Mouse (Mus musculus) ES-Bruce4 (cell line): ENCODE data around the gene Farsb. TPM values are rescaled to one million over a fixed set of nuclear protein-coding genes. Genes with fewer than 3 reads are reported as not detected.

Source experiments
- H3K27ac ChIP-seq: 2 replicates; pipeline ENCODE4 v1.5.1; 2012; ENCODE audit warnings: low read length, inconsistent platforms; ENCODE audit not compliant: insufficient read depth
- H3K27me3 ChIP-seq: 2 replicates; pipeline ENCODE4 v1.6.1; 2012; ENCODE audit warnings: mild to moderate bottlenecking, low read length, inconsistent platforms; ENCODE audit not compliant: control insufficient read depth, poor library complexity, insufficient read depth, severe bottlenecking
- H3K36me3 ChIP-seq: 2 replicates; pipeline ENCODE4 v1.6.1; 2012; ENCODE audit warnings: inconsistent platforms, mild to moderate bottlenecking, low read length, moderate library complexity; ENCODE audit not compliant: control insufficient read depth, poor library complexity, insufficient read depth, severe bottlenecking
- H3K4me1 ChIP-seq: one replicate; pipeline ENCODE4 v1.8.1; 2011; ENCODE audit warnings: low read length; ENCODE audit not compliant: control insufficient read depth, insufficient read depth
- H3K4me3 ChIP-seq: 2 replicates; pipeline ENCODE4 v1.5.1; 2011; ENCODE audit warnings: low read depth, mild to moderate bottlenecking, low read length
- H3K9ac ChIP-seq: 2 replicates; pipeline ENCODE4 v1.6.1; 2012; ENCODE audit warnings: low read depth, mild to moderate bottlenecking, inconsistent platforms; ENCODE audit not compliant: poor library complexity, severe bottlenecking
- H3K9me3 ChIP-seq: replicated peaks from 2 replicates; pipeline ENCODE4 v1.6.1; 2012; ENCODE audit warnings: mild to moderate bottlenecking, low read length, inconsistent platforms; ENCODE audit not compliant: control insufficient read depth, poor library complexity, insufficient read depth, severe bottlenecking
- CTCF ChIP-seq: IDR thresholded peaks from one replicate; pipeline ENCODE4 v1.8.1; 2011; ENCODE audit warnings: low read depth, low read length
- EP300 ChIP-seq: IDR thresholded peaks from 2 replicates; pipeline ENCODE4 v1.6.1; 2011; ENCODE audit warnings: low read depth, low read length; ENCODE audit not compliant: insufficient read depth
- POLR2A ChIP-seq: IDR thresholded peaks from one replicate; pipeline ENCODE4 v1.8.1; 2011; ENCODE audit warnings: low read length; ENCODE audit not compliant: insufficient read depth
- polyA plus RNA-seq: library from polyadenylated mRNA; stranded (reverse); fragments of >200 nt; gene quantifications from 2 replicates; pipeline ENCODE4 v1.2.4, GENCODE M21; 2011; ENCODE audit warnings: low read depth; ENCODE audit not compliant: missing spikeins, insufficient read depth, insufficient read length

Gene Farsb
- polyA plus RNA-seq, 1 experiment = 179 TPM

- Histone ChIP-seq H3K36me3 (no peaks in the 10 kb centered on the region), H3K9me3 (no peaks in the 10 kb centered on the region), H3K9ac (no peak overlapping the region), H3K4me1 (no peaks in the 10 kb centered on the region), H3K4me3 (no peak overlapping the region), H3K27me3 (no peaks in the 10 kb centered on the region), H3K27ac (no peak overlapping the region)
- no peak for TF ChIP-seq CTCF
These were observed 100.8 kb downstream of the Farsb start for GRCm38 (mm10) chr1:78387854-78388253.

DNA sequence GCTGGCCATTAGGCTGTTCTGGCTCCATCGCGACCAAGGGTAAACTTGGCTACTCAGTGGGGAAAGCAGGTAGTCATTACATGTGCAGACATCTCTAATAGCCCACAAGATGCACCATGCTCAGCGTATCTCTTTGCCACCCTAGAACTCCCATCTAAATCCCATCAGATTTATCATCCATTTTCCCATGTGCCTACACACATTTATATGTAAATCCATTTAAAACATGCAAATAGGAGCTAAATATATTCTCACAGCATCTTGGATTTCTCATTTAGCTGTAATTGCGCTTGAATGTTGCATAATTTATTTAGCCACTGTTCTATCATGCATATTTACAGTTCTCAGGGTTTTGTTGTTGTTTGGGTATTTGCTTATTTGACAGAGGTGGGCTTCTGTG lies 107.7 kb downstream of the Farsb start:
- Histone ChIP-seq H3K27me3 (no peaks in the 10 kb centered on the region), H3K36me3 (no peaks in the 10 kb centered on the region), H3K4me1 (no peaks in the 10 kb centered on the region), H3K9me3 (no peaks in the 10 kb centered on the region), H3K4me3 (no peak overlapping the region), H3K27ac (no peak overlapping the region), H3K9ac (no peak overlapping the region)
- TF ChIP-seq POLR2A (no peak), EP300 (no peak), CTCF (no peak)

DNA sequence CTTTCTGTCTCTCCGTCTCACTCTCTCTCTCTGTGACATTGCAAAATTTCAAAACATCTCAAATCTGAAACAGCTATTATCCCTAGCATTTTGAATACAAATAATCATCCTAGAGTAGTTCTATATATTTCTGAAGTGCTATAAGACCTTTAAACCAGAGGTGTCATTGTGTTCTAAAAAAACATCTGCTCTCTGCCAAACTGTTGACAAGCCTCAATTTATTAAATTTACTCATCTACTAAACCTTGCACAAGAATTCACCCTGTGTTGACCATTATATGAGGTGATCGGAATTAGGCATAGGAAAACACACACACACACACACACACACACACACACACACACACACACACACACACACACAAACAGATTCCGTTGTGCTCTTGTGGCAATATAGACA lies 113.6 kb downstream of the Farsb start:
- no peaks in the 10 kb centered on the region for H3K36me3 ChIP-seq

GRCm38 (mm10) chr1:78373836-78374235 lies 114.9 kb downstream of the Farsb start:
- Histone ChIP-seq H3K9me3 (no peaks in the 10 kb centered on the region), H3K36me3 (no peaks in the 10 kb centered on the region), H3K27me3 (no peaks in the 10 kb centered on the region), H3K4me3 (no peak overlapping the region), H3K4me1 (no peaks in the 10 kb centered on the region), H3K27ac (no peak overlapping the region), H3K9ac (no peak overlapping the region)
- TF ChIP-seq POLR2A (no peak), EP300 (no peak), CTCF (no peak)

More for the DNA sequence above, 113.6 kb downstream of the Farsb start:
- no peaks in the 10 kb centered on the region for H3K9me3 ChIP-seq
- H3K27ac ChIP-seq = no peak overlapping the region
- H3K27me3 ChIP-seq = no peaks in the 10 kb centered on the region
- no peak overlapping the region for H3K4me3 ChIP-seq
- no peak for TF ChIP-seq EP300
- no peaks in the 10 kb centered on the region for H3K4me1 ChIP-seq
- H3K9ac ChIP-seq = no peak overlapping the region

DNA sequence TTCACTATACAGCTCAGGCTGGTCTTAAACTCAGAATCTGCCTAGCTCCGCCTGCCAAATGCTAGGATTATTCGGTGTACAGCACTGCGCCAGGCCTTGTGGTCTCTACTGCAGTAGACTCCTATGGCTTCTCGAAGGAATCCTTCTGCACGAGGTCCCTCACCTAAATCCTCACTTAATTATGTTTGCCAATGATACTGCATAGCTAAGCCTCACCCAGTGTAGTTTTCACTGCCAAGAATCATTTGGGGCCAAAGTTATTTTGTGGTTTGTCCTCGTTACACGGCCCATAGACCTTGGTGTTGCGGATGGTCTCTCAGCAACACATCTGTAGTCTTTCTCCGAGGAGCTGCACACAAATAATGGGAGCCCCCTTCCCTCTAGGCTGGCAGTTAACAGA lies 116.4 kb downstream of the Farsb start:
- no peaks in the 10 kb centered on the region for H3K4me1 ChIP-seq
- no peak for TF ChIP-seq EP300
- no peak for TF ChIP-seq POLR2A
- no peak for TF ChIP-seq CTCF

GRCm38 (mm10) chr1:78371569-78372236 lies 117.0 kb downstream of the Farsb start:
- no peaks in the 10 kb centered on the region for H3K9me3 ChIP-seq
- TF ChIP-seq CTCF (no peak), POLR2A (no peak), EP300 (no peak)
- H3K27ac ChIP-seq = no peak overlapping the region
- no peak overlapping the region for H3K9ac ChIP-seq
- no peaks in the 10 kb centered on the region for H3K36me3 ChIP-seq
- no peak overlapping the region for H3K4me3 ChIP-seq
- no peaks in the 10 kb centered on the region for H3K27me3 ChIP-seq
- no peaks in the 10 kb centered on the region for H3K4me1 ChIP-seq

More for the DNA sequence above, 116.4 kb downstream of the Farsb start:
- no peak overlapping the region for H3K4me3 ChIP-seq
- no peaks in the 10 kb centered on the region for H3K9me3 ChIP-seq
- no peak overlapping the region for H3K27ac ChIP-seq
- H3K27me3 ChIP-seq = no peaks in the 10 kb centered on the region
- no peaks in the 10 kb centered on the region for H3K36me3 ChIP-seq
- H3K9ac ChIP-seq = no peak overlapping the region
